In the genomic region with DNA sequence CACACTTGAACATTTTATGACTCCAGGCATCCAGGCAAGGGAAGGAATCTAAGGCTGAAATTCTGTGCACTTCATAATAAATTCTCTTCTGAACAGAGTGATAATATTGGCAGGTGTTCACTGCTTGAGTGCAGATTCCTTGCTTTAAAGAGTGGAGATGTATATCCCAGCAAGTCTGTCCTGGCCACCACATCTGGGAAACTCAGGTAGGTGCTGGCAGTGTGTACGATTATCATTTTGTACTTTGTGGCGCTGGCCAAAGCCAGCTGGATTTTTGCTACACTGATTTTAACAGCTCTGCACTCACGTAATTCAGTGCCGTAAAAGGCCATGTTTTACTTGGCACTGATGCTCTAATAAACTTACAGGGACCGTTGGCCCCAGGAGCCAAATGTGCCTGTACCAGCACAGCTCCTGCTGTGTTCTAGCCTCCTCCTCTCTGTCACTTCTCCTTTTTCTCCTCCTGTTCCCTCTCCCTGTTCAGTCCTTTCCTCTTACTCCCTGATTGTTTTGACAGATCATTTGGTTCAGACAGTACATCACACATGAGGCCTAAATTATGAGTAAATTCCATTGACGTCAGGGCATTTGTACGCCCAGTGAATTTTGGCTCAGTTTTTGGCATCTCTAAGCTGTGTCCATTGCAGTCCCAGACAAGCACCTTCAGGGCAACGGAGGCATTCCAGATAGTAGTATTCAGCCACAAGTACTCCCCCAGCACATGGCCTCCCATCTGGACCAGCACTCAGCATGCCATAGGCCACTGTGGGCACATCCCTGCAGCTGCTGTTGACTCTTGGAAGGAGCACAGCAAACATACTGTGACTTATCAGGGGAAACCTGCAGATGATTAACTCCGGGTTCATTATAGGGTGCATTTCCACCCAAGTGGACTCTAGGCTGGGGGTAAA, we compare ENCODE assay signal across 8 mouse cellular contexts. TPM values are rescaled to one million over a fixed set of nuclear protein-coding genes. Genes with fewer than 3 reads are reported as not detected.
DNase-seq lines count a peak whose midpoint lies in the region; ATAC-seq and TF ChIP-seq lines count a peak whose summit lies in the region.

No protein-coding gene starts in this region.

- DNase-seq in cerebellum, adult 11 months, result no peak
- peak; percentile 23 to 25 for DNase-seq in urinary bladder, adult 18-20 months (ENCODE audit: low spot score in 2 of 2)
- no peak for DNase-seq in urinary bladder, postnatal 4 days (ENCODE audit: low spot score in 2 of 2)
- DNase-seq in liver, adult 2 months (ENCODE audit: extremely low read depth, low read depth, low spot score), result peak; percentile 99
- no peak for DNase-seq in right cerebral cortex, postnatal 25 days
- DNase-seq in thymus, postnatal 25 days, result no peak
- DNase-seq in MN1 (ENCODE audit: low spot score), result no peak

- no peaks in the 10 kb centered on the region for H3K79me2 ChIP-seq in liver, adult 2 months (ENCODE audit: control insufficient read depth, insufficient read depth, low read length)

- H3K27ac ChIP-seq in liver, adult 2 months (replicated peaks; ENCODE audit: insufficient read depth, low read depth, low read length), result peak overlapping the region; percentile 99

- TF ChIP-seq POLR2A in liver, adult 2 months (IDR thresholded peaks at IDR 0.05; ENCODE audit: extremely low read depth, insufficient read depth, low read length), result no peak

- H3K36me3 ChIP-seq in liver, adult 2 months (ENCODE audit: control insufficient read depth, insufficient read depth, low read length), result no peaks in the 10 kb centered on the region

- peak; percentile 10; the same call in 1 of the 2 replicates for ATAC-seq in cerebellum, adult (ENCODE audit: insufficient number of reproducible peaks, low FRiP score, low TSS enrichment)

- H3K4me1 ChIP-seq in liver, adult 2 months (ENCODE audit: control insufficient read depth, insufficient read depth, low read length), result peaks cover 16% of the 10 kb centered on the region

- no peak for TF ChIP-seq CTCF in liver, adult 2 months (IDR thresholded peaks at IDR 0.05; ENCODE audit: low read depth, low read length)

- peak overlapping the region; percentile 16; the same call in 1 of the 2 replicates for H3K4me3 ChIP-seq in liver, adult 2 months (ENCODE audit: insufficient read depth, low read depth, low read length)

- H3K27me3 ChIP-seq in liver, adult 2 months (ENCODE audit: control insufficient read depth, insufficient read depth, low read length), result no peaks in the 10 kb centered on the region

- 23% methylated on average over 9 of the region's 9 CpGs for WGBS in liver, adult 2 months

- peak overlapping the region; percentile 43 for H3K9ac ChIP-seq in liver, adult 2 months (ENCODE audit: low read depth, low read length)

RNA-seq across cellular contexts. Expression of a gene that starts 46.9 kb away (rescaled TPM):
- 189 and 194 TPM in 2 replicates for total RNA-seq in liver, adult 2 months (2014; rRNA removed)
- polyA plus RNA-seq in liver, adult 2 months (2012; rRNA removed), result 88.9 and 96.5 TPM in 2 replicates

Comparison
In these comparisons a context has a peak if more than half of its experiments do, and no peak if none do; other contexts are left out.
1. DNase-seq: peak in urinary bladder, adult 18-20 months (2 of 2) and liver, adult 2 months (single experiment); none in cerebellum, adult 11 months (single experiment), urinary bladder, postnatal 4 days (0 of 2), right cerebral cortex, postnatal 25 days (single experiment), thymus, postnatal 25 days (single experiment) and MN1 (single experiment).